Mouse (Mus musculus) limb, embryonic 14.5 days (tissue): Measurements from ENCODE around the gene Cdsn. TPM values are rescaled to one million over a fixed set of nuclear protein-coding genes. Genes with fewer than 3 reads are reported as not detected.

Experiments used
- ATAC-seq: fragments of 200-750 bp; cut with Nextera tagmentation; 2 replicates; pipeline ENCODE4 v1.8.0; 2017; ENCODE audit warnings: low read depth, moderate number of reproducible peaks, moderate TSS enrichment; ENCODE audit not compliant: low FRiP score
- DNase-seq: peaks from one replicate; pipeline ENCODE4 v3.0.0-alpha.2; 2015; ENCODE audit warnings: low spot score
- H3K27ac ChIP-seq: fragments of 300-500 bp; sonication (generic); replicated peaks from 2 replicates; pipeline ENCODE4 v1.5.1; 2014; ENCODE audit warnings: low read depth, mild to moderate bottlenecking, low read length, moderate library complexity, mixed read lengths
- H3K27me3 ChIP-seq: fragments of 300-500 bp; sonication (generic); 2 replicates; pipeline ENCODE4 v1.6.1; 2014; ENCODE audit warnings: low read length, mixed read lengths; ENCODE audit not compliant: control insufficient read depth, insufficient read depth
- H3K36me3 ChIP-seq: fragments of 300-500 bp; sonication (generic); 2 replicates; pipeline ENCODE4 v1.6.1; 2014; ENCODE audit warnings: mild to moderate bottlenecking, low read length, moderate library complexity, mixed read lengths; ENCODE audit not compliant: control insufficient read depth, insufficient read depth
- H3K4me1 ChIP-seq: fragments of 300-500 bp; sonication (generic); 2 replicates; pipeline ENCODE4 v1.6.1; 2014; ENCODE audit warnings: antibody characterized with exemption, low read length, mixed read lengths; ENCODE audit not compliant: control insufficient read depth, insufficient read depth
- H3K4me2 ChIP-seq: fragments of 300-500 bp; sonication (generic); replicated peaks from 2 replicates; pipeline ENCODE4 v1.6.1; 2014; ENCODE audit warnings: low read depth, mild to moderate bottlenecking, low read length, moderate library complexity; ENCODE audit not compliant: severe bottlenecking
- H3K4me3 ChIP-seq: fragments of 300-500 bp; sonication (generic); replicated peaks from 2 replicates; pipeline ENCODE4 v1.5.1; 2014; ENCODE audit warnings: low read length
- H3K9ac ChIP-seq: fragments of 300-500 bp; sonication (generic); 2 replicates; pipeline ENCODE4 v1.6.1; 2014; ENCODE audit warnings: mild to moderate bottlenecking, low read depth, low read length, moderate library complexity; ENCODE audit not compliant: severe bottlenecking
- H3K9me3 ChIP-seq: fragments of 300-500 bp; sonication (generic); 2 replicates; pipeline ENCODE4 v1.6.1; 2016; ENCODE audit warnings: low read length; ENCODE audit not compliant: control insufficient read depth
- POLR2A ChIP-seq: fragments of 200-500 bp; IDR thresholded peaks from 2 replicates; pipeline ENCODE4 v1.8.0; 2012; ENCODE audit warnings: inconsistent platforms, mild to moderate bottlenecking, moderate library complexity, borderline replicate concordance; ENCODE audit not compliant: insufficient read depth, insufficient read length; ENCODE audit errors: extremely low read depth
- WGBS: fragments of 180-500 bp; shearing (Covaris S2); extraction: QIAGEN DNeasy Blood & Tissue Kit; methylation state at CpG from one replicate; pipeline ENCODE4 v1.1.7; 2014; 5-methylcytosine and 5-hydroxymethylcytosine counted together
- polyA plus RNA-seq, 2 experiments: library from polyadenylated mRNA; depleted of rRNA in 1 of 2; stranded (reverse) in 1 of 2; unstranded in 1 of 2; fragments of >200 nt; fragmentation: Nextera tagmentation in 1 of 2; extraction: Ambion mirVana in 1 of 2; gene quantifications; 2 replicates each; pipeline versions ENCODE4 v1.2.1 to v1.2.3; 2012 to 2014

The Cdsn gene
- polyA plus RNA-seq, 2 experiments: 0.07 to 0.09 TPM

GRCm38 (mm10) chr17:35517526-35517925, 34.4 kb upstream of the Cdsn start:
- ATAC-seq (no peak), DNase-seq (peak; percentile 34)
- 4% methylated on average over 12 of the region's 12 CpGs for WGBS
- TF ChIP-seq POLR2A: no peak
- Histone ChIP-seq H3K4me1 (peaks cover 16% of the 10 kb centered on the region), H3K9ac (peak overlapping the region; percentile 66), H3K9me3 (no peaks in the 10 kb centered on the region), H3K4me3 (peak overlapping the region; percentile 59), H3K27me3 (no peaks in the 10 kb centered on the region), H3K27ac (0 out of 2 replicates have a peak overlapping the region, but pooled peaks have one; percentile 26), H3K4me2 (peak overlapping the region; percentile 81), H3K36me3 (peaks cover 6% of the 10 kb centered on the region)

GRCm38 (mm10) chr17:35524354-35524753, 27.6 kb upstream of the Cdsn start:
- Histone ChIP-seq H3K4me1 (no peaks in the 10 kb centered on the region), H3K27me3 (no peaks in the 10 kb centered on the region), H3K9me3 (no peaks in the 10 kb centered on the region), H3K4me3 (no peak overlapping the region), H3K9ac (no peak overlapping the region), H3K4me2 (no peak overlapping the region), H3K36me3 (peaks cover 55% of the 10 kb centered on the region), H3K27ac (no peak overlapping the region)
- ATAC-seq (no peak), DNase-seq (no peak)
- WGBS: 87% methylated on average over 9 of the region's 9 CpGs
- TF ChIP-seq POLR2A: no peak

GRCm38 (mm10) chr17:35526644-35527043, 25.3 kb upstream of the Cdsn start:
- WGBS: 77% methylated on average over 8 of the region's 8 CpGs
- H3K4me3 ChIP-seq: no peak overlapping the region
- DNase-seq (no peak), ATAC-seq (no peak)
- H3K9ac ChIP-seq: no peak overlapping the region
- no peak overlapping the region for H3K27ac ChIP-seq
- no peaks in the 10 kb centered on the region for H3K9me3 ChIP-seq
- no peak overlapping the region for H3K4me2 ChIP-seq
- TF ChIP-seq POLR2A: no peak
- H3K4me1 ChIP-seq: no peaks in the 10 kb centered on the region
- H3K27me3 ChIP-seq: no peaks in the 10 kb centered on the region
- peaks cover 71% of the 10 kb centered on the region for H3K36me3 ChIP-seq

GRCm38 (mm10) chr17:35532360-35532759, 19.6 kb upstream of the Cdsn start:
- DNase-seq: no peak
- no peak for ATAC-seq
- peaks cover 32% of the 10 kb centered on the region for H3K36me3 ChIP-seq
- H3K4me3 ChIP-seq: no peak overlapping the region
- WGBS: 7% methylated on average over 3 of the region's 3 CpGs
- no peaks in the 10 kb centered on the region for H3K27me3 ChIP-seq
- no peaks in the 10 kb centered on the region for H3K4me1 ChIP-seq
- no peaks in the 10 kb centered on the region for H3K9me3 ChIP-seq
- H3K27ac ChIP-seq: no peak overlapping the region
- H3K4me2 ChIP-seq: no peak overlapping the region
- no peak overlapping the region for H3K9ac ChIP-seq
- no peak for TF ChIP-seq POLR2A

GRCm38 (mm10) chr17:35532901-35533300, 19.0 kb upstream of the Cdsn start, which contains the start of gene Psors1c2:
Gene Psors1c2, plus strand, starts transcription at chr17:35533201.
- Histone ChIP-seq H3K4me2 (no peak within 1 kb of the TSS), H3K27ac (no peak within 1 kb of the TSS), H3K4me1 (no peaks in the 10 kb centered on the region), H3K9me3 (no peaks in the 10 kb centered on the region), H3K4me3 (no peak within 1 kb of the TSS), H3K27me3 (no peaks in the 10 kb centered on the region), H3K36me3 (peaks cover 30% of the 10 kb centered on the region), H3K9ac (no peak within 1 kb of the TSS)
- ATAC-seq (no peak), DNase-seq (no peak)
- no peak for TF ChIP-seq POLR2A
- 21% methylated on average over 7 of the region's 7 CpGs for WGBS

- H3K27ac ChIP-seq: no peak overlapping the region
- H3K36me3 ChIP-seq: peaks cover 16% of the 10 kb centered on the region
- ATAC-seq: peak; percentile 63; the same call in 1 of the 2 replicates
- H3K4me2 ChIP-seq: no peak overlapping the region
- no peak overlapping the region for H3K9ac ChIP-seq
- H3K27me3 ChIP-seq: no peaks in the 10 kb centered on the region
- H3K4me3 ChIP-seq: no peak overlapping the region
- H3K9me3 ChIP-seq: no peaks in the 10 kb centered on the region
- TF ChIP-seq POLR2A: no peak
- 7% methylated on average over 6 of the region's 6 CpGs for WGBS
- H3K4me1 ChIP-seq: no peaks in the 10 kb centered on the region
- DNase-seq: peak; percentile 79
Measured at GRCm38 (mm10) chr17:35534343-35534742, 17.6 kb upstream of the Cdsn start.
